Mouse (Mus musculus) liver, embryonic 16.5 days (tissue): ENCODE measurements around the gene Spsb3. TPM values are rescaled to one million over a fixed set of nuclear protein-coding genes. Genes with fewer than 3 reads are reported as not detected.

Experiments used
- polyA plus RNA-seq: library from polyadenylated mRNA; unstranded; fragments of >200 nt; fragmentation: Nextera tagmentation; extraction: Ambion mirVana; gene quantifications from 2 replicates; pipeline ENCODE4 v1.2.1, GENCODE M21; 2015

Spsb3 gene
- polyA plus RNA-seq, 1 experiment from 2014 or later, result 40.3 TPM

Other genes with a start within 250 kb of the Spsb3 start
- 9.8 and 11.8 TPM in 2 replicates for gene Slc9a3r2, start 236.3 kb upstream of the Spsb3 start, polyA plus RNA-seq
- 0.15 and 0.38 TPM in 2 replicates for gene Npw, start 228.2 kb upstream of the Spsb3 start, polyA plus RNA-seq
- gene Zfp598, start 217.0 kb upstream of the Spsb3 start, polyA plus RNA-seq, result 6.3 and 8.7 TPM in 2 replicates
- 0.05 and 0.21 TPM in 2 replicates for gene Syngr3, start 196.7 kb upstream of the Spsb3 start, polyA plus RNA-seq
- 23.7 and 23.9 TPM in 2 replicates for gene Gfer, start 190.5 kb upstream of the Spsb3 start, polyA plus RNA-seq
- 0.37 and 0.42 TPM in 2 replicates for gene Noxo1, start 190.4 kb upstream of the Spsb3 start, polyA plus RNA-seq
- gene Tbl3, start 179.0 kb upstream of the Spsb3 start, polyA plus RNA-seq, result 29.3 and 29.5 TPM in 2 replicates
- 0.07 TPM in 1 of 2 replicates, not detected in the other for gene Rnf151, start 168.6 kb upstream of the Spsb3 start, polyA plus RNA-seq
- gene Rps2, start 168.5 kb upstream of the Spsb3 start, polyA plus RNA-seq, result 868 and 907 TPM in 2 replicates
- 168 and 174 TPM in 2 replicates for gene Ndufb10, start 162.2 kb upstream of the Spsb3 start, polyA plus RNA-seq
- gene Rpl3l, start 158.8 kb upstream of the Spsb3 start, polyA plus RNA-seq, result 0.34 TPM in 1 of 2 replicates, not detected in the other
- gene Msrb1, start 150.0 kb upstream of the Spsb3 start, polyA plus RNA-seq, result 30.0 and 33.9 TPM in 2 replicates
- gene Hs3st6, start 133.7 kb upstream of the Spsb3 start, polyA plus RNA-seq, result 0.24 TPM in 1 of 2 replicates, not detected in the other
- 0.30 and 0.56 TPM in 2 replicates for gene Meiob, start 82.4 kb upstream of the Spsb3 start, polyA plus RNA-seq
- 124 and 125 TPM in 2 replicates for gene Hagh, start 46.5 kb upstream of the Spsb3 start, polyA plus RNA-seq
- 46.3 and 47.3 TPM in 2 replicates for gene Fahd1, start 36.3 kb upstream of the Spsb3 start, polyA plus RNA-seq
- gene Igfals, start 20.6 kb upstream of the Spsb3 start, polyA plus RNA-seq, result 11.0 and 11.7 TPM in 2 replicates
- 53.2 and 55.5 TPM in 2 replicates for gene Nubp2, start 294 bp upstream of the Spsb3 start, polyA plus RNA-seq
- gene Eme2, start 8.4 kb downstream of the Spsb3 start, polyA plus RNA-seq, result 12.1 and 12.2 TPM in 2 replicates
- 48.9 and 50.7 TPM in 2 replicates for gene Mrps34, start 8.5 kb downstream of the Spsb3 start, polyA plus RNA-seq
- 46.7 and 54.0 TPM in 2 replicates for gene Nme3, start 9.9 kb downstream of the Spsb3 start, polyA plus RNA-seq
- 9.5 and 11.6 TPM in 2 replicates for gene Mapk8ip3, start 50.3 kb downstream of the Spsb3 start, polyA plus RNA-seq
- 52.6 and 53.6 TPM in 2 replicates for gene Jpt2, start 74.0 kb downstream of the Spsb3 start, polyA plus RNA-seq
- 2.7 and 2.9 TPM in 2 replicates for gene Cramp1l, start 129.1 kb downstream of the Spsb3 start, polyA plus RNA-seq
- gene Ift140, start 129.4 kb downstream of the Spsb3 start, polyA plus RNA-seq, result 145 and 146 TPM in 2 replicates
- 6.2 and 7.3 TPM in 2 replicates for gene Tmem204, start 196.9 kb downstream of the Spsb3 start, polyA plus RNA-seq
- gene Telo2, start 229.3 kb downstream of the Spsb3 start, polyA plus RNA-seq, result 12.2 TPM in 2 replicates
- gene Ptx4, start 234.1 kb downstream of the Spsb3 start, polyA plus RNA-seq, result not detected in 2 replicates
- gene Clcn7, start 246.7 kb downstream of the Spsb3 start, polyA plus RNA-seq, result 9.9 and 10.3 TPM in 2 replicates